Mouse (Mus musculus): ENCODE data around the gene Tes3-ps.

Gene Tes3-ps

GRCm38 (mm10) chr13:49505776-49506175, 12.7 kb downstream of the Tes3-ps start:
- DNase-seq, result no peak

DNA sequence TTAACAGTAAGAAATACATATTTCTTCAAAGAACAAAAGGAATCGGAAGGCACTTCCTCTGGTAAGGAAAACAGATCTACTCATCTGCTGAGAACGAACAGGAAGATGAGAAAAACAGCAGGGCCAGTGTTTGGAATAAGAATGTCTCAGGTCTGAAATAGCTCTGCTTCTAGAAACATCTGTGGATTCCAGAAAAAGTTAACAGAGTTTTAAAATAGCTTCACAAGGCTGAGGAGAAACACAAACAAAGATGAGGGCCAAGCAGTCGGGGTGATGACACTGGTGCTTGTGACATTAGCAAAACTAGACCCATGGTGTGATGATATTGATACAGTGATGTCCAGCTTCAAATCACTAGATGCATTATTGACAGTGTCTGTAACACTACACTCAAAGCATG, 14.1 kb downstream of the Tes3-ps start:
- no peak for DNase-seq

DNA sequence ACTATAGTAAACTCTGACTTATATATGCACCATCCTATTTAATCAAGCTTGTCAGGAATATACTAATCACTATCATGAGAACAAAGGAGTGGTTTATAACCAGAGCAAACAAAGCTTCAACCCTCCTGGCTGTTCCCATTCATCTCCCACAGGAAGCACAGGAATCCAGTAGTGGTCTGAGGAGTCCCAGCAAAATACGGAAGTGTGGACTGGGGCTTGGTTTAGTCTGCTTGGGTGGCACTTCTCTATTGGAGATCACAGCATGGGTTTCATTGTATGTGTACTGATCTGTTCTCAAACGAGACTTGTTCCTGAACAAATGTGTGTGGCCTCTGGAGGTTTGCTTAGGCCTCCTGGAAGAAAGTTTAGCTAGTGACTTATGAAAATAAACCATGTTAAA, 25.6 kb downstream of the Tes3-ps start:
- no peak for DNase-seq

- no peak for DNase-seq
Measured at GRCm38 (mm10) chr13:49526235-49526634, 33.1 kb downstream of the Tes3-ps start.

GRCm38 (mm10) chr13:49530636-49531035, 37.5 kb downstream of the Tes3-ps start:
- DNase-seq, result no peak

GRCm38 (mm10) chr13:49536946-49537345, 43.8 kb downstream of the Tes3-ps start:
- no peak for DNase-seq

GRCm38 (mm10) chr13:49538693-49539092, 45.6 kb downstream of the Tes3-ps start:
- DNase-seq, result no peak

DNA sequence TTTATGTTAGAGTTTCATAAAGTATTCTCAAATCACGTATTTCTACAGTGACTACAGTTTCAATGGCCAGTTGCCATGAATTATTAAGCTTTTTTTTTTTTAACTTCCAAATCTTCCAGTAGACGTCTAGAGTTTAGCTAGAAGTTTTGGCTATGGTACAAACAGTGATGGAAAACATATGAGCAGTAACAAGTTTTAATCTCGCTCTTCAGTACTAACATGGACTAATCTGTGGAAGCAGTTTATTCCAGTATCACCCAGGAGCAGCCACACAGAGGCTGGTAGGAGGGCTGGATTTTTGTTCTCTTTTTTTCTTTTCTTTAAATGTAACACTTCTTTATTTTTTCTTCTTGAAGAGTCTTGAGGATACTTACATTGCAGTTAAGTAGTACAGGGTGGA, 51.2 kb downstream of the Tes3-ps start, which contains the start of gene Aspn:
Gene Aspn, plus strand, starts transcription at position 165 of the 400 bp plus-strand sequence.
- no peak for DNase-seq

DNA sequence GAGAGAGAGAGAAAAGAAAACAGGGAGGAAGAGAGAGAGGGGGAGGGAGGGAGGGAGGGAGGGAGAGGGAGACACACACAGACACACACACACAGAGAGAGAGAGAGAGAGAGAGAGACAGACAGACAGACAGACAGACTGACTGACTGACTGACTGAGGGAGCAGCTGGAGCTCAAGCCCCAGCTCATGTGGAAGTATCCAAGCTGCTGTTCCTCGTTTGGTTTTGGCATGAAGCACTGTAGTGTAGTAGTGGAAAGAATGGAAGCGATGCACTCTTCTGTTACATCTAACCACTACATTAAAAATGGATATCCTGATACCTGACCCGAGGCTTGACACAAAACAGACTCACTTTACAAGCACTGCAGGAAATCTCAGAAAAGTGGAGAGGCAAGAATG, 52.5 kb downstream of the Tes3-ps start:
- DNase-seq, result peak; percentile 4

All from liver (tissue).